Mouse (Mus musculus) kidney, embryonic 16.5 days (tissue): Measurements from ENCODE around the gene Gins2. TPM values are rescaled to one million over a fixed set of nuclear protein-coding genes. Genes with fewer than 3 reads are reported as not detected.

Source experiments
- ATAC-seq: fragments of 200-750 bp; cut with Nextera tagmentation; 2 replicates; pipeline ENCODE4 v1.8.0; 2017; ENCODE audit warnings: moderate TSS enrichment; ENCODE audit not compliant: low FRiP score, low TSS enrichment
- H3K27ac ChIP-seq: fragments of 300-500 bp; sonication (generic); 2 replicates; pipeline ENCODE4 v1.5.1; 2014; ENCODE audit warnings: low read length
- H3K27me3 ChIP-seq: fragments of 300-500 bp; sonication (generic); 2 replicates; pipeline ENCODE4 v1.6.1; 2014; ENCODE audit warnings: low read length, control low read depth, mixed read lengths; ENCODE audit not compliant: insufficient read depth
- H3K36me3 ChIP-seq: fragments of 300-500 bp; sonication (generic); 2 replicates; pipeline ENCODE4 v1.6.1; 2014; ENCODE audit warnings: low read length, control low read depth, mixed read lengths; ENCODE audit not compliant: insufficient read depth
- H3K4me1 ChIP-seq: fragments of 300-500 bp; sonication (generic); 2 replicates; pipeline ENCODE4 v1.6.1; 2014; ENCODE audit warnings: low read length, control low read depth, mixed read lengths; ENCODE audit not compliant: insufficient read depth
- H3K4me2 ChIP-seq: fragments of 300-500 bp; sonication (generic); replicated peaks from 2 replicates; pipeline ENCODE4 v1.6.1; 2014; ENCODE audit warnings: low read depth, low read length
- H3K4me3 ChIP-seq: fragments of 300-500 bp; sonication (generic); 2 replicates; pipeline ENCODE4 v1.5.1; 2014; ENCODE audit warnings: mild to moderate bottlenecking, low read length
- H3K9ac ChIP-seq: fragments of 300-500 bp; sonication (generic); replicated peaks from 2 replicates; pipeline ENCODE4 v1.6.1; 2014; ENCODE audit warnings: low read length
- H3K9me3 ChIP-seq: fragments of 300-500 bp; sonication (generic); 2 replicates; pipeline ENCODE4 v1.6.1; 2016; ENCODE audit warnings: low read length, control low read depth
- WGBS: fragments of 180-500 bp; shearing (Covaris S2); extraction: QIAGEN DNeasy Blood & Tissue Kit; methylation state at CpG from one replicate; pipeline ENCODE4 v1.1.7; 2014; 5-methylcytosine and 5-hydroxymethylcytosine counted together
- polyA plus RNA-seq: library from polyadenylated mRNA; unstranded; fragments of >200 nt; fragmentation: Nextera tagmentation; extraction: Ambion mirVana; gene quantifications from 2 replicates; pipeline ENCODE4 v1.2.1, GENCODE M21; 2015

Gins2 gene
- polyA plus RNA-seq, 1 experiment from 2014 or later: 114 TPM

- Histone ChIP-seq H3K4me3 (no peak overlapping the region), H3K27me3 (no peaks in the 10 kb centered on the region), H3K9ac (no peak overlapping the region), H3K9me3 (no peaks in the 10 kb centered on the region), H3K27ac (no peak overlapping the region), H3K4me2 (no peak overlapping the region), H3K4me1 (peaks cover 10% of the 10 kb centered on the region), H3K36me3 (peaks cover 55% of the 10 kb centered on the region)
- WGBS: 87% methylated on average over 12 of the region's 12 CpGs
- ATAC-seq: no peak
These were observed 7.8 kb downstream of the Gins2 start for GRCm38 (mm10) chr8:120581329-120581728.

DNA sequence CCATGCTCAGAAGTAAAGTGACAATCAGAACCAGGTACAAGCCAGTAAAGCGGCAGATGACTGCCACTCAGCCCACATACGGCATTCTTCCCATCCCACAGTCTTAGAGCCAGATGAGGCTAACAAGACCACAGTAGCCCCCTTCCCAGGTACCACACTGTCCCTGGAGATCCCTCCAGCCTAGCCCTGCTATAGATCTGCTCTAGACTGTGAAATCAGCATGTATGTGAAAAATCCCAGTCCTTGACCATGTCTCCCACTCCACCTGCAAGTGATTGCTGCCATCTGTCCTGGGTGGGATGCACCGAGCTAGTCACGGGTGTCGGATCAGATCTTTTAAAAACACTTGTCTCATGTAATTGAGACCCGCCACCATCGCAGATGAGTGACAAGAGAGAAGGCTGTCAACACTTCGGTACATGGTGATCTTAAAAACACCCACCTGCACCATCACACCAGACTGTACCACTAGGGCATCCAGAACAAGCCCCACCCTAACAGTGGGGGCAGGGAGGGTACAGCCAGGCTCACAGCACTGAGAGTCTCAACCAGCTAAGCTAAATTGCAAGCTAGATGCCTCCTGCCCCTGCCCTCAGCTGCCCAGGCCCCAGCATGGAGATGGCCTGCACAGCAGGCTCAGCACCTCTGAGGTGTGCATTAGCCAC, 8.6 kb downstream of the Gins2 start:
- Histone ChIP-seq H3K27ac (no peak overlapping the region), H3K27me3 (no peaks in the 10 kb centered on the region), H3K4me2 (no peak overlapping the region), H3K9me3 (no peaks in the 10 kb centered on the region), H3K9ac (no peak overlapping the region), H3K36me3 (peaks cover 62% of the 10 kb centered on the region), H3K4me3 (no peak overlapping the region), H3K4me1 (peaks cover 18% of the 10 kb centered on the region)
- ATAC-seq: no peak
- WGBS: 77% methylated on average over 8 of the region's 8 CpGs

DNA sequence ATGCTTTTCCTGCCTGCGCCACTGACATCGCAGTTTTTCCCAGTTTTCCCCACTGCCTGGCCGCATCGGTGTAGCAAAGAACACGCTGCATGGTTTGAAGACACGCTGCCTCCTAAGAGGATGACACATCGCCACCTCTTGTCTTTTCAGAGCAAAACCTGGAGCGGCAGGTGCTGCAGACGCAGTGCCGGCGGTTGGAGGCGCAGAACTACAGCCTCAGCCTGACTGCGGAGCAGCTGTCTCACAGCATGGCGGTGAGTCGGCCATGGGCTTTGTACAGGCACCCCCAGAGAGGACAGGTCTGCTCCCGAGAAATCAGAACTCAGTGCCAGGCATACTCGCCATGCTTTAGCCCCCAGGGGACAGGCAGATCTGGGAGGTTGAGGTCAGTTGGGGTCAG, 11.3 kb downstream of the Gins2 start:
- Histone ChIP-seq H3K27ac (no peak overlapping the region), H3K4me2 (no peak overlapping the region), H3K36me3 (peaks cover 84% of the 10 kb centered on the region), H3K9ac (no peak overlapping the region), H3K4me3 (no peak overlapping the region), H3K27me3 (no peaks in the 10 kb centered on the region), H3K4me1 (peaks cover 35% of the 10 kb centered on the region), H3K9me3 (no peaks in the 10 kb centered on the region)
- 91% methylated on average over 17 of the region's 17 CpGs for WGBS
- ATAC-seq: no peak

DNA sequence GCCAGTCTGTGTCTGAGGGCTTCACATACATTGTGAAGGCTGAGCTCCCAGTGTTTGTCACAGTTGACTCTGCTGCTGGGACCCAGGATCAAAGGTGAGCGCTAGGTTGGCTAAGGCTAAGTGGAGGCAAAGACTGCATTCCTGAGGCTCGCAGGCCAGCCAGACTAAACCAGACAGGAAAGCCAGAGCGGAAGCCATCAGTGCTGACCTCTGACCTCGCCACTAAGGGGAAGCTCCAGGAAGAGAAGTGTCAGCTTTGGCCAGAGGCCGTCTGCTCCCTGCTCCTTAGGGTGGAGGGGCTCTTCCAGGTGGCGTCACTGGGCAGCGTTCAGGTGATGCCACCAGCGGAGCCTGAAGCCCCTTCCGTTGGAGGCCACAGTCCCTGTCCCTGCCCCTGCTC, 13.3 kb downstream of the Gins2 start:
- 51% methylated on average over 9 of the region's 9 CpGs for WGBS
- H3K4me1 ChIP-seq: peaks cover 35% of the 10 kb centered on the region
- H3K27me3 ChIP-seq: no peaks in the 10 kb centered on the region
- H3K9ac ChIP-seq: no peak overlapping the region
- ATAC-seq: peak; percentile 10; the same call in 1 of the 2 replicates
- H3K27ac ChIP-seq: no peak overlapping the region
- no peaks in the 10 kb centered on the region for H3K9me3 ChIP-seq
- no peak overlapping the region for H3K4me3 ChIP-seq
- peaks cover 93% of the 10 kb centered on the region for H3K36me3 ChIP-seq
- H3K4me2 ChIP-seq: no peak overlapping the region

DNA sequence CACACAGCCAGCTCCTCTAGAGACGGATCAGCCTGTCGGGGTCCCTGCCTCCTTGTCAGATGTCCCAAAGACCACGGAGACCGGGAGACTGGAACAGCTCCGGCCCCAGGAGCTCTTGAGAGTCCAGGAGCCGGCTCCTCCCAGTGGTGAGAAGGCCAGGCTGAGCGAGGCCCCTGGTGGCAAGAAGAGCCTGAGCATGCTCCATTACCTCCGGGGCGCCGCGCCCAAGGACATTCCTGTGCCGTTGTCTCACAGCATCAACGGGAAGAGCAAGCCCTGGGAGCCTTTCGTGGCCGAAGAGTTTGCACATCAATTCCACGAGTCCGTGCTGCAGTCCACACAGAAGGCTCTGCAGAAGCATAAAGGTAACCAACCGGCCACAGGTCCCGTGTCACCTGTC, 14.2 kb downstream of the Gins2 start:
- peak; percentile 25; the same call in 1 of the 2 replicates for ATAC-seq
- no peak overlapping the region for H3K9ac ChIP-seq
- peaks cover 35% of the 10 kb centered on the region for H3K4me1 ChIP-seq
- H3K4me3 ChIP-seq: no peak overlapping the region
- H3K36me3 ChIP-seq: peaks cover 91% of the 10 kb centered on the region
- H3K27ac ChIP-seq: no peak overlapping the region
- no peaks in the 10 kb centered on the region for H3K27me3 ChIP-seq
- no peak overlapping the region for H3K4me2 ChIP-seq
- no peaks in the 10 kb centered on the region for H3K9me3 ChIP-seq
- 67% methylated on average over 19 of the region's 19 CpGs for WGBS

DNA sequence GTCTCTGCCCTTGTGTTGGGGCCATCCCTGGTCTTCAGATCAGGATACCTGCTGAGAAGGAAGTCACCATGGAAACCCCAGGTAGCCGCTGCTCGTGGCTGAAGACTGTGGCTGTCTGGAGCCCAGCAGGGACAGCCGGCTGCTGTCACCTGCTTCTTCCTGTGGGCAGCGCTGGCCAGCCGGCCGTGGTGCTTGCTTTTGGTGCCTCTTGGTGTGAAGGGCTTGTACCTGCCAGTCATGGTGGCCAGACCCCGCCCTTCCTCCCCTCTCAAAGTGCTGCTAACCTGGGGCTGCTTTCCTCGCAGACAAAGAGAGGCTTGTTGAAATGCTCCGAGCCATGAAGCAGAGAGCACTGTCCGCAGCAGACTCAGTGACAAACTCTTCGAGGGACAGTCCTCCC, 15.2 kb downstream of the Gins2 start:
- Histone ChIP-seq H3K4me3 (no peak overlapping the region), H3K36me3 (peaks cover 93% of the 10 kb centered on the region), H3K27me3 (no peaks in the 10 kb centered on the region), H3K4me1 (peaks cover 35% of the 10 kb centered on the region), H3K4me2 (no peak overlapping the region), H3K9me3 (no peaks in the 10 kb centered on the region), H3K9ac (no peak overlapping the region), H3K27ac (no peak overlapping the region)
- no peak for ATAC-seq
- WGBS: 63% methylated on average over 11 of the region's 11 CpGs

DNA sequence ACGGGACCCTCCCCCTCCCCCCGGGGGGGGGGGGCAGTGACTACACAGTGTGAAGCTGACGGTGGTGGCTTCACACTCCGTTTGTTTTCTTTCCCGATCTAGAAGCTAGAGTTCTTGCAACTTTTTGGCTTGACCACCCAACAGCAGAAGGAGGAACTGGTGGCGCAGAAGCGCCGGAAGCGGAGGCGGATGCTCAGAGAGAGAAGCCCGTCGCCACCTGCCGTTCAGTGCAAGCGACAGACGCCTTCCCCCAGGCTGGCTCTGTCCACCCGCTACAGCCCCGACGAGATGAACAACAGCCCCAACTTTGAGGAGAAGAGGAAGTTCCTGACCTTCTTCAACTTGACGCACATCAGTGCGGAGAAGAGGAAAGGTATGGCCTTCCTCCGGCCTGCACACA, 16.6 kb downstream of the Gins2 start:
- no peaks in the 10 kb centered on the region for H3K27me3 ChIP-seq
- H3K4me3 ChIP-seq: no peak overlapping the region
- no peak overlapping the region for H3K4me2 ChIP-seq
- H3K4me1 ChIP-seq: peaks cover 35% of the 10 kb centered on the region
- WGBS: 79% methylated on average over 21 of the region's 21 CpGs
- H3K9ac ChIP-seq: no peak overlapping the region
- no peak overlapping the region for H3K27ac ChIP-seq
- 0 out of 2 replicates have a peak, but pooled peaks cover 6% of the 10 kb centered on the region for H3K9me3 ChIP-seq
- ATAC-seq: no peak
- H3K36me3 ChIP-seq: peaks cover 93% of the 10 kb centered on the region

DNA sequence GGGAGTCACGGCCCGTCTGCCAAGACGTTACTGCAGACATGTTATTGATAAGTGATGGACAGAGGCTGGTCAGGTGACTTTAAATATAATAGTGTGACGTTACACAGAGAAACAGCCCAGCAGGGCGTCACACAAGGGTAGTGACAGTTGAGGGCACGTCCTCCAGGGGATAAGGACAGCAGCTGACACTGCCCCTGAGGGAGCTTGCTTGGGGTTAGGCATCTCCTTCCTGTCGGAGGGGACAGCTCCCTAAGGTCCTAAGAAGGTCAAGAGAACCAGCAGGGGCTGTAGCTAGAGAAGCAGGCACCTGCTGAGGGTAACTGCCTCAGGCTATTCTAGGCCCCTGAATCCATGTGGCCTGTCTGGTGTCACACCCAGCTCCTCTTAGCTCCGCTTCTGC, 17.5 kb downstream of the Gins2 start:
- Histone ChIP-seq H3K27ac (no peak overlapping the region), H3K27me3 (no peaks in the 10 kb centered on the region), H3K4me2 (no peak overlapping the region), H3K4me1 (peaks cover 35% of the 10 kb centered on the region), H3K9me3 (0 out of 2 replicates have a peak, but pooled peaks cover 6% of the 10 kb centered on the region), H3K4me3 (no peak overlapping the region), H3K36me3 (peaks cover 94% of the 10 kb centered on the region), H3K9ac (no peak overlapping the region)
- WGBS: 86% methylated on average over 8 of the region's 8 CpGs
- ATAC-seq: no peak

- H3K4me1 ChIP-seq: peaks cover 29% of the 10 kb centered on the region
- H3K27ac ChIP-seq: no peak overlapping the region
- H3K4me2 ChIP-seq: no peak overlapping the region
- no peak overlapping the region for H3K4me3 ChIP-seq
- no peaks in the 10 kb centered on the region for H3K27me3 ChIP-seq
- WGBS: 54% methylated on average over 13 of the region's 13 CpGs
- H3K9me3 ChIP-seq: 0 out of 2 replicates have a peak, but pooled peaks cover 6% of the 10 kb centered on the region
- peaks cover 84% of the 10 kb centered on the region for H3K36me3 ChIP-seq
- ATAC-seq: no peak; the same call in 1 of the 2 replicates
- H3K9ac ChIP-seq: no peak overlapping the region
These were observed 19.0 kb downstream of the Gins2 start for GRCm38 (mm10) chr8:120569939-120570715.

- H3K36me3 ChIP-seq: peaks cover 74% of the 10 kb centered on the region
- H3K4me1 ChIP-seq: peaks cover 30% of the 10 kb centered on the region
- no peaks in the 10 kb centered on the region for H3K27me3 ChIP-seq
- no peak overlapping the region for H3K9ac ChIP-seq
- WGBS: 93% methylated on average over 14 of the region's 17 CpGs
- H3K4me3 ChIP-seq: no peak overlapping the region
- no peak for ATAC-seq
- H3K27ac ChIP-seq: no peak overlapping the region
- 0 out of 2 replicates have a peak, but pooled peaks cover 6% of the 10 kb centered on the region for H3K9me3 ChIP-seq
- H3K4me2 ChIP-seq: no peak overlapping the region
These were observed 20.0 kb downstream of the Gins2 start for GRCm38 (mm10) chr8:120569123-120569522.
